Mouse (Mus musculus) bone marrow macrophage, adult 2 months (primary cell): ENCODE data around the gene Btbd2.

Experiments used
- CTCF ChIP-seq: IDR thresholded peaks from 2 replicates; pipeline ENCODE4 v1.5.1; 2012; ENCODE audit warnings: low read depth, mild to moderate bottlenecking, low read length, moderate library complexity
- POLR2A ChIP-seq: IDR thresholded peaks from 2 replicates; pipeline ENCODE4 v1.6.1; 2012; ENCODE audit warnings: mild to moderate bottlenecking, low read depth, low read length, borderline replicate concordance

DNA sequence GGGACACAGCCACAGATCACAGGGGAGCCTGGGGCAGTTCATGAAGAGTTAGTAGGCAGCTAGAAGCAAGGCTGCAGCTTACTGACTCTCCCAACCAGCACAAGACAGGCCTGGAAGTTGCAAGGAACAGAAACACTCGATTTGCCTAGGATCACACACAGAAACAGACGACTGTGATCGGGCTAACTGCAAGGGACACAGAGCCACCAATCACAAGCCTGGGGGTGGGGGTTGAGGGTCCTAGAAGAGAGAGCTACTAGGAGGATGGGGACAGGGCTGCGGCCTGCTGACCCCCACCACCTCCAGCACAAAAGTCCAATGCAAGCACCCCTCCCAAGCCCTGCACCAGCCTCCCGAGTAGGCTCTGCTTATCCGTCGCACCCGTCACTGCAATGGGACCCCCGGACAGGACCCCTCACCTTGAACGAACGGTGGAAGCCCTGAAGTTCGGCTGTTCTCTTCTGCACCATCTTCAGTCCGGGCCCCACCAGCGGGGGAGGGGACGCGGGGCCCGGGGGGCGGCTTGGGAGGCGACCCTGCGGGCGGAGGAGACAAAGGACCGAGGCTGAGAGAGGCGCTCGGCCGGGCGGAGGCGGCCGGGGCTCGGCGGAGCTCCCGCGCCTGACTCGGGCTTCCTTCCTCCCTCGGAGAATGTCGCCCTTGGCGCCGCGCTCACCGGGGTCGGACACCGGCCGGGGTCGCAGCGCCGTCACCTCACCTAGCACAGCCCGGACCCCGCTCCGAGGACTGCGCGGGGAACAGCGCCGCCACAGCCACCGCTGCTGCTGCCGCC, 18.7 kb upstream of the Btbd2 start:
- TF ChIP-seq CTCF (no peak), POLR2A (no peak)
